Mouse (Mus musculus) midbrain, embryonic 12.5 days (tissue): ENCODE data around the gene Tet3. TPM values are rescaled to one million over a fixed set of nuclear protein-coding genes. Genes with fewer than 3 reads are reported as not detected.

Experiments used
- ATAC-seq: fragments of 200-750 bp; cut with Nextera tagmentation; 2 replicates; pipeline ENCODE4 v1.8.0; 2017; ENCODE audit warnings: low read depth, moderate TSS enrichment, moderate library complexity; ENCODE audit not compliant: low FRiP score
- H3K27ac ChIP-seq: fragments of 300-500 bp; sonication (generic); replicated peaks from 2 replicates; pipeline ENCODE4 v1.5.1; 2016; ENCODE audit warnings: mild to moderate bottlenecking
- H3K27me3 ChIP-seq: fragments of 300-500 bp; sonication (generic); 2 replicates; pipeline ENCODE4 v1.6.1; 2016; ENCODE audit warnings: mild to moderate bottlenecking
- H3K36me3 ChIP-seq: fragments of 300-500 bp; sonication (generic); 2 replicates; pipeline ENCODE4 v1.6.1; 2016
- H3K4me1 ChIP-seq: fragments of 300-500 bp; sonication (generic); 2 replicates; pipeline ENCODE4 v1.6.1; 2016
- H3K4me2 ChIP-seq: fragments of 300-500 bp; sonication (generic); replicated peaks from 2 replicates; pipeline ENCODE4 v1.6.1; 2016; ENCODE audit warnings: mild to moderate bottlenecking, moderate library complexity
- H3K4me3 ChIP-seq: fragments of 300-500 bp; sonication (generic); 2 replicates; pipeline ENCODE4 v1.5.1; 2016; ENCODE audit warnings: mild to moderate bottlenecking
- H3K9ac ChIP-seq: fragments of 300-500 bp; sonication (generic); replicated peaks from 2 replicates; pipeline ENCODE4 v1.6.1; 2016; ENCODE audit warnings: mild to moderate bottlenecking, moderate library complexity
- H3K9me3 ChIP-seq: fragments of 300-500 bp; sonication (generic); 2 replicates; pipeline ENCODE4 v1.6.1; 2016; ENCODE audit warnings: mild to moderate bottlenecking
- WGBS: fragments of 180-500 bp; shearing (Covaris S2); methylation state at CpG from one replicate; pipeline ENCODE4 v1.1.7; 2016; 5-methylcytosine and 5-hydroxymethylcytosine counted together
- polyA plus RNA-seq: library from polyadenylated mRNA; unstranded; fragments of >200 nt; fragmentation: Nextera tagmentation; extraction: Ambion mirVana; gene quantifications from 2 replicates; pipeline ENCODE4 v1.2.1, GENCODE M21; 2016

Tet3 gene
- polyA plus RNA-seq, 1 experiment from 2014 or later = 65.0 TPM

DNA sequence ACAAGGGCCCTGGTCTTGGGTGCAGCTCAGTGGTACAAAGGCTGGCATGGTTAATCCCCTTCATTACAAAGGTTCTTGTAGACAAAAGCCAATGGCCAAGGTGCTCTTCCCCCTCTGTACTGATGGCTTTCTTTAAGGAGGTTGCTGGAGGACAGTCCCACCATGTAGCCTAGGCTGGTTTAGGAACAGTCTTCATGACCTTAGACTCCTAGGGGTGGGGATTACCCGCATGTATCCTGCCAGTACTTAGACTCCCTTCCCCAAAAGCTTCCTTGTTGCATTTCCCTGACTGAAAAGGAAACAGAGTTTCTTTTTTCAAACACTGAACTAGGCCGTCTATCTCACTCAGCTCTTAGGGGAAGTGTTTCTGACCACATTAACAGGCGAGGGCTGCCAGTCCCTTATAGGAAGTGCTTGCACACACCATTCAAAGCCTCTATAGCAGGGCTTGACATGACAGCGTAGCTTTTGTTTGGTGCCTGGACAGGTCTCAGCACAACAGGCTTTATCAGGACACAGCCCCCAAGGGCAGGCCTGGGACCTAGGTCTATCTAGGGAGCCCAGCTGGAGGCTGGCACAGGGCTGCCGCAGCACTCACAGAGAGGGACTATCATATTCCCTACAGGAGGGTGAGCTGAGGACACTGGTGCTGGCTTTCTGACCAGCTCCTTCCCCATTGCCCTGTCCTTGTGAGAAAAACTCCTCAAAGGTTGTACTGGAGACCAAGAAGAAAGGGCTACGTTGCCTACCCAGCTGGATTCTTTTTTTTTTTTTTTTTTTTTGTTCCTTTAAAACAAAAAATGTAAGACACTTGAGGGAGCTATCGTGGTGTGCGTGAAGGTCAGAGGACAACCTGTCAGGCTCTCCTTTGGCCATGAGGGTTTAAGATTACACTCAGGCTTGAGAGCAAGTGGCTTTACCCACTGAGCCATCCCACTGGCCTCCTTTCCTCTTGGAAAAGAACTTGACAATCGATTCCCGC, 77.1 kb downstream of the Tet3 start:
- no peak overlapping the region for H3K9ac ChIP-seq
- no peak overlapping the region for H3K4me2 ChIP-seq
- no peak overlapping the region for H3K4me3 ChIP-seq
- no peaks in the 10 kb centered on the region for H3K4me1 ChIP-seq
- no peaks in the 10 kb centered on the region for H3K9me3 ChIP-seq
- H3K36me3 ChIP-seq = peaks cover 83% of the 10 kb centered on the region
- WGBS = 89% methylated on average over 10 of the region's 10 CpGs
- H3K27ac ChIP-seq = no peak overlapping the region
- no peaks in the 10 kb centered on the region for H3K27me3 ChIP-seq
- ATAC-seq = no peak

- Histone ChIP-seq H3K36me3 (peaks cover 99% of the 10 kb centered on the region), H3K9me3 (no peaks in the 10 kb centered on the region), H3K27me3 (no peaks in the 10 kb centered on the region), H3K9ac (no peak overlapping the region), H3K4me2 (no peak overlapping the region), H3K27ac (no peak overlapping the region), H3K4me3 (no peak overlapping the region), H3K4me1 (no peaks in the 10 kb centered on the region)
- ATAC-seq = no peak
- 86% methylated on average over 9 of the region's 9 CpGs for WGBS
Observed at GRCm38 (mm10) chr6:83373704-83374300, 85.1 kb downstream of the Tet3 start.

GRCm38 (mm10) chr6:83371350-83371749, 87.5 kb downstream of the Tet3 start:
- Histone ChIP-seq H3K27me3 (no peaks in the 10 kb centered on the region), H3K9ac (no peak overlapping the region), H3K9me3 (no peaks in the 10 kb centered on the region), H3K4me2 (no peak overlapping the region), H3K27ac (no peak overlapping the region), H3K4me3 (no peak overlapping the region), H3K4me1 (no peaks in the 10 kb centered on the region), H3K36me3 (peaks cover 98% of the 10 kb centered on the region)
- WGBS = 79% methylated on average over 3 of the region's 3 CpGs
- ATAC-seq = no peak

GRCm38 (mm10) chr6:83370316-83370965, 88.4 kb downstream of the Tet3 start:
- H3K36me3 ChIP-seq = peaks cover 94% of the 10 kb centered on the region
- ATAC-seq = no peak
- H3K4me2 ChIP-seq = no peak overlapping the region

DNA sequence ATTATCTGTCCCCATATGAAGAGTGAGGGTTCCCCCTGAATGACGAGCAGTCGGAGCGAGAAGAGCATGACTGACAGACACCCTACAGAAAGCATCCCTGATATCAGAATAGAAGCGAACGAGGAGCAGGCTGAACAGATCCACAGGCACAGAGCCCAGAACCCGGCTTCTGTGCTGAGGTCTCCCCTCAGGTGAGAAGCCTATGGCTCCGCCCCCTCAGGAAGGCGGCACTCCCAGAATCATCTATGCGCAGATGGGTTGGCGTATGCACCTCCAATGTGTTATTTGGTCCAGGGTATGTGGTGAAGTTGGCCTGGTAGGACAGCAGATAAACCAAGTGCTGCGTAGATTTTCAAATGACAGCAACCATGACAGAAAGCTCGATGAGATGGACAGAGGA, 95.8 kb downstream of the Tet3 start:
- no peak overlapping the region for H3K4me3 ChIP-seq

More at GRCm38 (mm10) chr6:83370316-83370965, 88.4 kb downstream of the Tet3 start:
- H3K4me3 ChIP-seq = no peak overlapping the region
- H3K27ac ChIP-seq = no peak overlapping the region
- WGBS = 91% methylated on average over 21 of the region's 21 CpGs
- no peaks in the 10 kb centered on the region for H3K4me1 ChIP-seq
- no peaks in the 10 kb centered on the region for H3K27me3 ChIP-seq
- no peak overlapping the region for H3K9ac ChIP-seq
- no peaks in the 10 kb centered on the region for H3K9me3 ChIP-seq

DNA sequence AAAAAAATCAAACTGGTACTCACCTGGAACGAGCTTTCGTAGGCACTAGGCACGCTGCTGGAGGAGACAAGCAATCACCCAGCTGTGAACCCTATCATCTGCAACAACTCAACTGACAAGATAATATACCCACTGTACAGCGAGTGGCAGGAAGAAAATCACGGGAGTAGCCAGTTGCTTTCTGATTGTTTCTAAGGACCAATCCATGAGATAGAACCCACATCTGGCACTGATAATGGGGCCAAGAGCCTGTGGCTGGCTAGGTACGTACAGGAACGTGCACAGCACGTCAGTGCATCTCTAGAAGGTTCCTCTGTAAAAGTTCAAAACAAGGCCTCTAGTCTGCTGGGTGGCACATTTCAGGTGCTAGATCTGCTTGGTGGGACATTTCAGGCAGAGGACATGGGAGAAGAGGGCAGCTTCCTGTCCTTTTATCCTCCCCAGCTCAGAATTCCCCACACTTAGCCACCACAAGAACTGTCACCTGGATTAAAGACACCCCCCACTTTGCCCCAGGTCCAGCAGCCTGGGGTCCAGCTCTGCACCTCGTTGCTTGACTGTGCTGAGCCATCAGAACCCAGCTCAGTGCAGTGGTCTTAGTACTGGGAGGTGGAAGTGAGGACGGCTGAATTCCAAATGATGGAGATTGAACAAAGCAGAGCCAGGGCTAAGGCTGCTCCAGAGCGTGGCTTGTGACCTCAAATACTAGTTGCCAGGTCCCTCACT, 97.2 kb downstream of the Tet3 start:
- Histone ChIP-seq H3K27me3 (no peaks in the 10 kb centered on the region), H3K36me3 (peaks cover 43% of the 10 kb centered on the region)
- 88% methylated on average over 11 of the region's 11 CpGs for WGBS

More for the DNA sequence above, 95.8 kb downstream of the Tet3 start:
- no peak for ATAC-seq
- Histone ChIP-seq H3K27ac (no peak overlapping the region), H3K4me2 (no peak overlapping the region), H3K36me3 (peaks cover 55% of the 10 kb centered on the region), H3K9ac (no peak overlapping the region), H3K27me3 (no peaks in the 10 kb centered on the region), H3K4me1 (no peaks in the 10 kb centered on the region), H3K9me3 (no peaks in the 10 kb centered on the region)
- WGBS = 91% methylated on average over 12 of the region's 12 CpGs

DNA sequence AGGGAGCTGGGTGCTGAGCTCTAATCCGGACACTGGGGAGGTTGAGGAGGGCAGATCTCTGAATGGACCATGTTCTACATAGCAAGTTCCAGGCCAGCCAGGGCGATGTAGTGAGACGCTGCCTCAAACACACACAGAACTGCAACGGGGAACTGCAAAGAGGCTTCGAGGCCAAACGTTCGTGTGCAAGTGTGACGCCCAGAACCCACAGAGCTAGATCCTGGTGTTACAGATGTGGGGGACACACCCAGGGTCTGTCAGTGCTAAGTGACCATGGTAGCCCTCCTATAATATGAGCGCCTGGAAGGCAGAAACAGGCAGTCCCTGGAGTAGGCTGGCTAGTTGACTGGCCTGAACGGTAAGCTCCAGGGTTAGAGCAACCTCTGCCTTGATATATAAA, 101.4 kb downstream of the Tet3 start:
- peaks cover 45% of the 10 kb centered on the region for H3K36me3 ChIP-seq

More for the DNA sequence above, 97.2 kb downstream of the Tet3 start:
- Histone ChIP-seq H3K4me3 (no peak overlapping the region), H3K9ac (no peak overlapping the region), H3K27ac (no peak overlapping the region), H3K9me3 (no peaks in the 10 kb centered on the region), H3K4me1 (0 out of 2 replicates have a peak, but pooled peaks cover 2% of the 10 kb centered on the region), H3K4me2 (no peak overlapping the region)
- no peak for ATAC-seq

GRCm38 (mm10) chr6:83356569-83357138, 102.2 kb downstream of the Tet3 start:
- Histone ChIP-seq H3K27me3 (no peaks in the 10 kb centered on the region), H3K4me1 (0 out of 2 replicates have a peak, but pooled peaks cover 4% of the 10 kb centered on the region), H3K9me3 (no peaks in the 10 kb centered on the region), H3K36me3 (peaks cover 45% of the 10 kb centered on the region), H3K9ac (no peak overlapping the region), H3K4me3 (no peak overlapping the region), H3K27ac (no peak overlapping the region), H3K4me2 (no peak overlapping the region)
- ATAC-seq = peak; percentile 42; the same call in 1 of the 2 replicates
- 18% methylated on average over 7 of the region's 7 CpGs for WGBS

More for the DNA sequence above, 101.4 kb downstream of the Tet3 start:
- H3K4me1 ChIP-seq = 0 out of 2 replicates have a peak, but pooled peaks cover 4% of the 10 kb centered on the region
- WGBS = 93% methylated on average over 10 of the region's 10 CpGs
- ATAC-seq = no peak
- H3K27ac ChIP-seq = no peak overlapping the region
- no peak overlapping the region for H3K4me2 ChIP-seq
- H3K9me3 ChIP-seq = no peaks in the 10 kb centered on the region
- H3K9ac ChIP-seq = no peak overlapping the region
- H3K4me3 ChIP-seq = no peak overlapping the region
- H3K27me3 ChIP-seq = no peaks in the 10 kb centered on the region

DNA sequence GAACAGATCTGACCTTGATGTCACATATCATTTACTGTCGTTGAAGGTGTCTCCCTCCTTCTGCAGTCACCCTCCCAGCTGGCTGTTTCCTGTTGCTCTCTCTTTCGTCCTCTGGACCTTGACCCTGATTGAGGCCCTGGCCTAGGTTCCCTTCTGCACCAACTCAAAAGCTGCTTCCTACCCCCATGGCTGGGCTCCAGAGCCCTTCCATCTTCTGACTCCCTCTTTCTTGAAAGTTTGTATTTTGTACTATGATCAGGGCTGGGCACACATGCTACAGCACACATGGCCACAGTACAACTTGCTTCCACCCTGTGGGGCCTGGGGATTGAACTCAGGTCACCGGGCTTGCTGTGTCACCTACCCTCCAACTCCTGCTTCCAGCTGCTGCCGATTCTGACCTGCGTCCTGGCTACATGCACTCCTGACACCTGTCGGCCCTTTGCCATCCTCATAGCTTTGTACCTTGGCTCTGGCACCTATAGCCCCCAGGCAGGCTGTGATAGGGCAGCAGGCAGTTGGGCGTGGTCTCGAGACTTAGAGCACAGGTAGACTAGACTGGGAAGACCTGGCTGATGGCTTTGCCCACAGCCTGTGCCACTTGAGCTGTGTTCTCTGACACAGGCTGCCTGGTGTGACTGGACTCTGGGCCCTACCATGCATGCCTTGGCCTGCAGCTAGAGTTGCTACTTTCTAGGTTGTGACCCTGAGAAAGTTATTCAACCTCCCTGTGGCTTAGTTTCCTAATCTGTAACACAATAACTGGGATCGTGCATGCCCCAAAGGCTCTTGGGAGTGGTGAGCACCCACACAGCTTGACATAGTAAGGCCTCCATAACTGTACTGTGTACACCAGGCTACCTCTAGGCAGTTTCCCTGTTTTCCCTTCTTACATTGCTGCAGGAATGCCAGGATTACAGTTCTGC, 103.8 kb downstream of the Tet3 start:
- H3K36me3 ChIP-seq = peaks cover 38% of the 10 kb centered on the region

DNA sequence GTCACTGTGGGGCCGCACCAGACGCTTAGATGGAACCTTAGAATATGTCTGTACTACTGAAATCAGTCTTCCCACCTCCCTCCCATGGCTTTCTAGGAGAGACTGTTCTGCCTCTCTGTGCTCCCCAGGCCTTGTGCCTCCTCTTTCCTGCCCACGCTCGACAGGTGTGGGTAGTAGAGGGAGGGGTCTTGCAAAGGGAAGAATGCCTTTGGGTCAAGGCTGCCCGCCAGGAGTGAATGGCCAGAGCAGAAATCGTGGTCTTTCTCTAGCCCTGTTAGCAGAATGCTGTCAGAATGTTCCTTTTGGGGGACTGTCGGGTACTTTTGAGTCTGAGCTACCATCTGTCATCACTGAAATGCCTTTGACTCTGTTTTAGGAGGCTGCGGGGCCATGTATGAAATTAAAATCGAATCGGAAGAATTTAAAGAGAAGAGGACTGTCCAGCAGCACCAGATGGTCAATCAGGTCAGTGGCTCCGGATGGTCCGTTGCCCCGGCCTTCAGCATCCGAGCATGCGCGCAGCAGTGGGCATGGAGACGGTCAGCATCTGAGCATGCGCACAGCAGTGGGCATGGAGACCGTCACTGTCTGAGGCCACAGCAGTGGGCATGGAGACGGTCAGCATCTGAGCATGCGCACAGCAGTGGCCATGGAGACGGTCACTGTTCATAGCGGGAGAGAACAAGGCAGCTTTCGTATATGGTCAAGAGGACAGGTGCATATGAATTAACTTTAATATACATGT, 106.0 kb downstream of the Tet3 start:
- H3K36me3 ChIP-seq = peaks cover 21% of the 10 kb centered on the region
- 92% methylated on average over 24 of the region's 24 CpGs for WGBS
- no peaks in the 10 kb centered on the region for H3K9me3 ChIP-seq

More for the DNA sequence above, 103.8 kb downstream of the Tet3 start:
- Histone ChIP-seq H3K4me1 (peaks cover 10% of the 10 kb centered on the region), H3K4me3 (no peak overlapping the region), H3K9me3 (no peaks in the 10 kb centered on the region), H3K4me2 (no peak overlapping the region), H3K9ac (no peak overlapping the region), H3K27me3 (no peaks in the 10 kb centered on the region), H3K27ac (no peak overlapping the region)
- no peak for ATAC-seq
- WGBS = 86% methylated on average over 9 of the region's 9 CpGs

More for the DNA sequence above, 106.0 kb downstream of the Tet3 start:
- H3K4me1 ChIP-seq = peaks cover 20% of the 10 kb centered on the region
- H3K27ac ChIP-seq = no peak overlapping the region
- H3K27me3 ChIP-seq = no peaks in the 10 kb centered on the region
- H3K9ac ChIP-seq = no peak overlapping the region
- H3K4me2 ChIP-seq = no peak overlapping the region
- no peak for ATAC-seq
- H3K4me3 ChIP-seq = no peak overlapping the region
